Mouse (Mus musculus) skeletal muscle tissue, adult 2 months (tissue): ENCODE results near the gene Abhd13.
A peak's percentile ranks its signal among the peaks of the same experiment; 100 is the strongest.

Experiments
- DNase-seq: peaks from one replicate; pipeline ENCODE4 v3.0.0-alpha.2; 2012; ENCODE audit warnings: low read depth, low spot score

Abhd13 gene

DNA sequence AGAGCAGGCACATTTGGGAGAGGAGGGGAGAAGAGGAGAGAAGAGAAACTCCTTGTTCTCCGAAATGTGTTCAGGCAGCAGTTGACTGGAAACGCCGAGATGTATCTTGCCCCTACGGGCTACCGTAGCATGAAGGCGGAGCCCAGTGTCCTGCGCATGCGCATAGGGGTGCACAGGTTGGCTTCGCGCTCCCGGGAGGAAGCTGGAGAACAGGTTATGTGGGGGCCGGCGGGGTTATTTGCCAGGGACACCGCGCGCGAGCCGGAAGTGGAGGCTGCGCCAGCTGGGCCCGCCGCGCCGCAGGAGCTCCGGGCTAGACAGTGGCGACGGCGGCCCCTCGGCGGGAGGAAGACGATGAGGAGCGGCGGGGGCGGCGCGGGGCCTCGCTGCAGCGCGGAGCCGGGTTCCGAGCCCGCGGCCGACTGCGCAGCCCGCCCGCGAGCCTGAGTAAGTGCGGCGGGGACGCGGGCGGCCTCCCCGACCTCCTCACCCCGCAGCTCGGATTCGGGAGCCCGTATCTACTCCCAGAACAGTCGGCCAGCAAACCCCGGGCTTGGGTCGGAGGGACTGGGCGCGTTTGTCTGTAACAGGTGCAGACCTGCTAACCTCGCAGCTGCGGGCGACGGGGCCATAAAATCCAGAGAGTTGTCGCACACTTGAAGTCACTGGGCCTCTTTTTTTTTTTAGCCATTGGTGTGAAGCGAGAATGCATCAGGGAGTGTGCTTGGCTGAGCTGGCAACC lies at the start of gene Abhd13, which contains the start of gene Lig4:
Gene Abhd13, plus strand, starts transcription at position 135 of the 742 bp plus-strand sequence.
Gene Lig4, minus strand, starts transcription at position 114 of the 742 bp plus-strand sequence.
- peak; percentile 98 for DNase-seq

DNA sequence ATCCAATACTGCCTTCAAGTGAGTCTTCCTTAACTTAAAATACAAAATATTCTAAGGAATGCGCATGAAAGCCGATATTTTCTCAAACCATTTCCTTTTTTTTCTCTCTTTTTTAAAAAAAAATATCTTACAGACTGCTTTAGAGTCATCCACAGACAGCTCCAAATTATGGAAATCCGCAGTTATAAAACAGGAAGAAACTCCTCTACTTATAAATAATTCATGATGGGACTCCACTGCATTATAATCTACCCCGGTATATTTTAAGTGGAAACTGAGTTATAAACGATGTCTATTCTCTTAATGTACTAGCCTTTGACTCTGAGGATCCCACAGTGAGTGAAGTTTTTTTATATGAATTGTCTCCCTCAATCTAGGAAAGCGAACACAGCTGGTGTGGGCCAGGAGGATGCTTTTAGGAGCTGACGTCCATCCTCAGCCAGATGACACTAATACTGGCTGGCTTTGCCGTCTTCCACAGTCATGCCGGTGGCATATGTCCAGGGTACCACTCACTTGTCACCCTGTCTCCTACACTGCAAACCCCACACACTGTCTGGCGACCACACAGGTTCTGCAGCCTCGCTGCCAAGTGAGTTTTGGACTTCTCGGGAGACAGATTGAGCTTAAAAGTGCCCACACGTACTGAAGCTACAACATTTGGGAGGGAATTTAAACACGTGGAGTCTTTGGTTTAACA lies 47.6 kb upstream of the Abhd13 start:
- no peak for DNase-seq

GRCm38 (mm10) chr8:9932711-9933110 lies 44.8 kb upstream of the Abhd13 start:
- DNase-seq, result no peak

GRCm38 (mm10) chr8:9934891-9935565 lies 42.5 kb upstream of the Abhd13 start:
- peak; percentile 2 for DNase-seq

DNA sequence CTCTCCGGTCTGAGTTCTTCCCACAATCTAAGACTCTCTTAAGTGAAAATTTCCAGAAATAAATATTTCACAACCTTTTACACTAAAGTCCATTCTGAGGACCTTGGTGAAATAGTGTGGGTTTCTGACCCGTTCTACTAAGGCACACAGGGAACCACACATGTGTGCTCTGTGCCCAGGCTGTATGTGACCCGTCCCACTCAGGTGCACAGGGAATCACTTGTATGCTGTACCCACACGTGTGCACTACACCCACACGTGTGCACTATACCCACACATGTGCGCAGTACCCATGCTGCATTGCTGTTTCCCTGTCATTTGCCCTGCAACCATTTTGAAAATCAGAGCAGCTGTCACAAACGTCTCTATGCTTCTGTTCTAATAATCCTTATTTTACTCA lies 41.9 kb upstream of the Abhd13 start:
- no peak for DNase-seq

- DNase-seq, result no peak
Observed at GRCm38 (mm10) chr8:9949134-9949890, 28.2 kb upstream of the Abhd13 start.

DNA sequence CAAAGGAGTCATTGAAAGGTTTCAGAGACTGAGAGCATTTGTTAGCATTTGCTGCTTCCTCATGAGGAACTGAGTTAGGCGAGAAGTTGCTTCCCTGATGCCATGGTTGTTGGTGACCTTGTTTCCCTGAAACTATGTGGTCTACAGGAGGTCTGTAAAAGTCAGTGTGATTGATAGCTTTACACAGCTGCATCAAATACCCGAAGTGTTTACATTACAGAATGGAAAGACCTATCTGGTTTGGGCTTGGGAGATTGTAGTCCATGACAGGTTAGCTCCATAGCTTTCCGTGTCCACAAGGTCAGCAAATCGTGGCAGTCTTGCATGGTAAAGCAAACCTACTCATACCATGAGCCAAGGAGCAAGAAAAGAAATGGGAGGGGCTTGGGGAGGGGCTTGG lies 19.2 kb upstream of the Abhd13 start:
- DNase-seq, result no peak

GRCm38 (mm10) chr8:9959919-9960318 lies 17.6 kb upstream of the Abhd13 start:
- no peak for DNase-seq

- DNase-seq, result no peak
Observed at GRCm38 (mm10) chr8:9971866-9972265, 5.6 kb upstream of the Abhd13 start.

DNA sequence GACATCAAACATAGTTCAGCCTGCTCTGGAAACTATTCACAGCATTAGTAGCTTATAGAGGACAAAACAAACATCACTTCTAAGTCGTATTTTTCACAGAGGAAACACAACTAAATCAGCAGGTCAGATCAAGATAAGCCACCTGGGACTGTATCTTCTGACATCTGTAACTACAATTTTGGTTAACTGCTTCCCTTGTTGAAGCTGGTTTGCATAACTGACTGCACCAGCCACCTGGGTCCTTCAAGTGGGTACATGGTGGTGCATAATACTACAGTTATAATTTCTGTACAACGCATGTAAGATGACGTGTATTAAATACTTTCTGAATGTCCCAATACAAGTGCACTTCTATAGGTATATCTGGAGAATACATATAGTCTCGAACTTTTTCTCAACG lies 2.2 kb upstream of the Abhd13 start:
- no peak for DNase-seq

DNA sequence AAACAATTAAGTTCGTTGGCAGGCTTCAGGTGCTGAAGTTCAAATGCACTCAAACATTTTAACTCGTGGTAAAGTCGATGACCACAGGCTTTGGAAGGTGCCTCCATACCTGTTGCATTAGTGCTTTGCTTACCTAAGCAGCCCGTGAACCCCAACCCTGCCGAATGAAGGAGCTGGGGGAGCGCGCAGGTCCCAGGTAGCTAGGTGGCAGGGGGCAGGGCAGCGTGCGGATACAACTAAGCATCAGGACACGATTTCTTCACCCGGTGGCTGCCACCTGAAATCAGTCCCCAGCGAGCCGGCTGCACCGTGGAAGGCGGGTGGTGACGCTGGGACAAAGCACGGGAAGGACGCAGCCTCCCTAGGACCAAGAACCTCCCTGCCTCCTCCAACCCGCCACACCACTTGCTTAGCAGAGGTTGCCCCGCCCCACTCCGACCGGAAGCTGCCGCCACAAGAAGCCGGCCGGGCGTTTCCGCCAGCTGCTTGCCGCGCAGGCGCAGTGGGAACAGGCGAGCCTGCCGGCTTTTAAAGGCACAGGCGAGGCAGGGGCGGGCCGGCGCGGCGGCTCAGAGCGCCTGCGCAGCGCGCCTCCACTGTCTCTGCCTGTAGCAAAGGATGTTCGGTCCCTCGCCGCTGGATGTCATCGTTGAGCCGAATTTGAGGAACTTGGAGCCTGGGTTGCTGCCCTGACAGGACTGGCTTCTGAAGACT lies 1.5 kb upstream of the Abhd13 start:
- DNase-seq, result peak; percentile 99

DNA sequence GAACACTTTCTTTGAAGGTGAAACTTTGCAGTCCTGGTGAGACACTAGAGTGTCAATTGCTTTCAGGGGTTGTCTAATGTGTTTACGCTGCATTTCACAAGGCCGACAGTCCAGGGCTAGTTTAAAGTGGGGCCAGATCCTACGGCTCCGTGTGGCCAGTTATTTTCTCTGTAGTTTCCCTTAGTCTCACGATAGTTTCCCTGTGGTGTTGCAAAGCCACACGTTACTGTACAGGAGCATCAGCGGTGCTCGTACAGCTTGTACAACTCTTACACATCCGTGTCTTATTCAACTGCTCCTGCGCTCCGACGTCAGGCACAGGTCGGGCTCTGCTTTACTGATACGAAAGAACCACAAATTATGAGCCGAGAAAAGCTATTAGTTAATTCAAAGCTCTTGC lies 491 bp upstream of the Abhd13 start:
- DNase-seq, result no peak

DNA sequence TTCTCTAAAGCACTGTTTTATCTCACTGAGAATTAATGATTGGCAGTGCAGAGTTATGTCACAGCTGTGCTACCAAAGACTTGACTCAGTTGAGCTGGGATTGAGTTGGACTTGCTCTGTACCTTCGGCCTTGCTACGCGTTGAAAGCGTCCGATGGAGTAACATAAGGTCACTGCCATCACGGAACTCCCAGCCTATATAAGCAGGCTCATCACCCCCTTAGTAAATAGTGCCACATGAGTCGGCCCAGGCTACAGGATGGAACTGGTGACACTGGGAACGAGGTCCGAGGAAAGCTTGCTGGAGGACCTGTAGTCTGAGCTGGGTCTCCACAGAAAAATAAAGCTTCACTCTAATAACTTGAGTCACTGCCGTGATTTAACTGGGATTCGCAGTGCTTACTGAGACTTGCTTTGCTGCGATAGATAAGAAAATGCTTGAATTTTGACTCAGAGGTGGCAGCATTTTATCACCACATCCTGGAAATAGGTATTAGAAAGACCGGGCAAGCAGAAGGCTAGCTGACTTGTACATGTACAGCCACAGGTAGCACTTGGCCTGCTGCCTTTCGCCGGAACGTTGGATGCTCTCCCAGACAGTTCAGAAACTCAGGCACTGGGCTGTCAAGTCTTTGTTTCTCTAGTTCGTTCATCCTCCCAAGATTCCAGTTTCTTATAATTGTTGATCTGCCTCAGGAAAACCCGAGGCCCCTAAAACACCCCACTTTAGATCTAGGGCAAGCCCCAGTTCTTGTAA lies 1.1 kb downstream of the Abhd13 start:
- no peak for DNase-seq

DNA sequence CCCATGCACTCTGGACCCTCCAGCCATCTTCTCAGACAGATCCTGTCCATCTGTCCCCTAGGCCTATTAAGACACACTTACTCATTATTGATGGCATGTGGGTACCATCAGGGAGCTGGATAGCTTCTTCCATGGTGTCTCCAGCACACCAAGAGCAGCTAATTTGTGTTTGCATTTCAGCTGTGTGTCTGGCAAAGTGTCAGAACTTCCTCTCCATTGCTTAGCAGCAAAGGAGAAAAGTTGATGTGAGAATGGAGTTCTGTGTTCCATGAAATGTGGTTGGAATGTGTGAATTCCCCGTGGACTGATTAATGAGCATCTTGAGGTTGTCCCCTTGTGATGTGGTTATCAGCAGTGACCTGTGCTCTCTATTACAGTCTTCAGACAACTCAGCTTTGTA lies 2.2 kb downstream of the Abhd13 start:
- no peak for DNase-seq

- DNase-seq, result no peak
Observed at GRCm38 (mm10) chr8:9980188-9980587, 2.7 kb downstream of the Abhd13 start.

- no peak for DNase-seq
Observed at GRCm38 (mm10) chr8:10004115-10004514, 26.6 kb downstream of the Abhd13 start.

DNA sequence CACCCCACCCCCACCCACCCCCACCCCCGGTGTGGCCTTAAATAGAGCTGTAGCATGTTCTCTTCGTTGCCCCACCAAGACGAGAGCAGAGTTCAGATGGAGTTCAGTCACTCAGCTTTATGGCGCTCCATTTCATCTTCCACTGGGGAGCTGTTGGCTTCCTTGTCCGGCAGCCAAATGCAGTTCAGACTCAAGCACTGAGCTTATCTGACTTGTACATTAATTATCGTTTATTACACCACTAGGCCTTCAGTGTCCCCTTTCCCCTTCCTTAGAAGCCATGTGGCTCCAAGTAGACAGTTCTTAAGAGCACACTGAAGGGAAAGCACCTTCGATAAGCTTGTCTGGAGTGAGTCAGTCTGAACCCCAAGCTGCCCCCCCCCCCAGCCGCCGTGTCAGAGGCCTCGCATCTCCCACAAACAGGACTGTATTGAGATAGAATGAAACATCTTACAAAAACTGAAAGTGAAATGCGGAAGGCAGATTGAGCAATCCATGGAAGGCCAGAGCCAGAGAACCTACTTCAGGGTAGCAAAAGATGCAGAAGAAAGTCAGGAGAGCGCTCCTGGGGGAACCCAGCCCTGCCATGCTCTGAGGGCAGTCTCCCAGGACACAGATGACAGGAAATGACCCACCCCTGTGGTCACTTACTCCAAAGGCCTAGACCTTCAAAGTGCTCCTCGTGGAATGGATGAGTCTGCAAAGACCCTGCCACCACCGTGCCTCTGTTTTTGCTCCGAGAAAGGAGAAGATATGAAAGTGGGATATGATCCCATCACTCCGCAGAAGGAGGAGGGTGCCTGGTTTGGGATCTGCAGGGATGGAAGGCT lies 28.9 kb downstream of the Abhd13 start, which contains the start of gene Tnfsf13b:
Gene Tnfsf13b, plus strand, starts transcription at position 312 of the 830 bp plus-strand sequence.
- peak; percentile 11 for DNase-seq

- DNase-seq, result peak; percentile 7
Observed at GRCm38 (mm10) chr8:10006986-10007659, 29.6 kb downstream of the Abhd13 start.

DNA sequence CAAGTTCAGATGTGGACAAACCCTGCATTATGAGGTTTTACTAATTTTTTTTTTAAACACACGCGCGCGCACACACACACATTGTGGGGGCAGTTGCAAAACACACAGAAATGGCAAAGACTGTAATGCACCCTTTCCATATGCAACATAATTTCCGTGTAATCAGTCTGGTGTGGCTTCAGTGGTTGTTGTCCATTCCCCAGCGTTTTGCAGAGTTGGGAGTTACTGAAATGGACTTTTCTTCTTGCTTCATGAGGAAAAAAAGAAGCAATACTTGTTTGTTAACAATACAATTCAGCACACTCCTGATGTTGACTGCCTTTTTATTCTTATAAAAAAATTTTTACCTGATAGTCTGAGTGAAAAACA lies 30.1 kb downstream of the Abhd13 start:
- DNase-seq, result no peak
